Mouse (Mus musculus): ENCODE measurements around the gene Smu1. TPM values are rescaled to one million over a fixed set of nuclear protein-coding genes. Genes with fewer than 3 reads are reported as not detected.

Smu1 gene
- total RNA-seq, 2 experiments from 2014 or later, result 47.3 to 53.0 TPM

DNA sequence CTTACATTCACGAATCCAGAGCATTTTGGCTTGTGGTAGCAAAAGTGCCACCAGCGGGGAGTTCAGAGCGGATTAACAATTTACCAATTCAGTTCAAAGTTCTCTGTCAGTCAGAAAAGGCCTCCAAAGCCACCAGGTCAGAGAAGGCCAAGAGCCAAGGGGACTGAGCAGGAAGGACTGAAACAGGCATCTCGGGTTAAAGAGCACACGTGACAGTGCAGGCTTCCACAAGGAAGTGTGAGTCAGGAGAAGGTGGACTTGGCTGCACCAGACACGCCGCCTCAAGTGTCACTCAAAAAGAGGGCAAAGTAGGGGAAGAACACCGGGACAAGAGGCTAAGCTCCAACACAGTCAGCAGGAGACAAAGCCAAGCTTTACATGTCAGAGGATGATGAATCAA, 57.5 kb downstream of the Smu1 start:
- DNase-seq (ENCODE audit: extremely low spot score in 1 of 2, low spot score in 2 of 2), result no peak
- intact Hi-C loops (cut with DNase I), result no loop called here
- no peak for TF ChIP-seq CTCF (IDR thresholded peaks at IDR 0.05)
- Histone ChIP-seq H3K4me3 (no peak overlapping the region), H3K27ac (no peak overlapping the region)

DNA sequence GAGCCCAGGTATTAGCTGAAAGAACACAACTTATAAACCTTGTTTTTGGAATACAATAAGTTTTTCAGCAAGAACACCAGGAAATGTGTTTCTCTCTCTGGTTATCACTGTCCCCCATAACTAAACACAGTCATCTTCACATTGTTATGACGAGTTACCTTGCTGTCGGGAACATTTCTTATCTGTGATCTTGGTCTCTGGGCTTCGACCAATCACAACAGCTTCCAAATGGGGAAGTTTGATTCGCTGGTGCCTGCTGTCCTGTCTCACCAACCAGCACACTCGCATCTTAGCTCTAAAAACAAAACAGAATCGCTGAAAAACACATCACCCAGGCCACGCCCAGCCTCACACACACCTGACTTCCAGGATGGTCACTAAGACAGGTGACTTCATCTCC, 60.7 kb downstream of the Smu1 start:
- no peak for DNase-seq (ENCODE audit: extremely low spot score in 1 of 2, low spot score in 2 of 2)
- Histone ChIP-seq H3K27ac (no peak overlapping the region), H3K4me3 (no peak overlapping the region)
- no peak for TF ChIP-seq CTCF (IDR thresholded peaks at IDR 0.05)
- intact Hi-C loops (cut with DNase I), result no loop called here

DNA sequence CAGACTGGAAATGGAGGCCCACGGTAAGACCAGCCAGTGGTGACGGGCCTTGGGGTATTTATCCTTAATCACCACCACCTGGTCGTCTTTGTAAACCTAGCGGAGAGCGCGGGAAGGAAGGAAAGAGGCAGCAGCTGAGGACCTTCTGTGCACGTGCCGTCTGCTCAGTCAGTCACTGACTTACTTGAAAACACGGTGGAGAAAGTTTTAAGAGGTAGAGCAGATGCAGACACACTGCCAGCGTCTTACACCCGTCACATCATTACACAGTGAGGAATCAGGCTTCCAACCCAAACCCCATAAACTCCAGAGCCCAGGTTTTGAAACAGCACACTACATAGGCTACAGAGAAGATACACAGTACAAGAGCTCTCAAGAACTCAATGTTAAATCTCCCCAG, 66.6 kb downstream of the Smu1 start:
- intact Hi-C loops (cut with DNase I), result no loop called here
- Histone ChIP-seq H3K27ac (no peak overlapping the region), H3K4me3 (no peak overlapping the region)
- DNase-seq (ENCODE audit: extremely low spot score in 1 of 2, low spot score in 2 of 2), result no peak
- no peak for TF ChIP-seq CTCF (IDR thresholded peaks at IDR 0.05)

Small RNA genes within 50 kb of the gene (microRNA-seq; reads per million reads assigned to microRNA genes)
- gene Mir207, result 0 reads per million in 2 experiments

Other genes starting within 250 kb of the Smu1 start
- 10 to 100 TPM; 30.0 to 32.2 TPM for gene Aptx, start 54.7 kb downstream of the Smu1 start, total RNA-seq (2021)
- gene Dnaja1, start 35.8 kb downstream of the Smu1 start, total RNA-seq (2021), result 100 to 1,000 TPM; 282 to 289 TPM
- gene B4galt1, start 96.1 kb upstream of the Smu1 start, total RNA-seq (2021), result 1 to 10 TPM; 5.0 to 8.2 TPM
- not detected for gene Spink4, start 162.1 kb upstream of the Smu1 start, total RNA-seq (2021)
- 100 to 1,000 TPM; 164 to 181 TPM for gene Bag1, start 190.4 kb upstream of the Smu1 start, total RNA-seq (2021)
- 10 to 100 TPM; 79.0 to 79.7 TPM for gene Chmp5, start 190.5 kb upstream of the Smu1 start, total RNA-seq (2021)
- gene Nfx1, start 213.0 kb upstream of the Smu1 start, total RNA-seq (2021), result 10 to 100 TPM; 69.2 to 76.6 TPM

All from left cerebral cortex, adult 2 months (tissue).